Mouse (Mus musculus): ENCODE results near the gene Sae1. TPM values are rescaled to one million over a fixed set of nuclear protein-coding genes. Genes with fewer than 3 reads are reported as not detected.

Gene Sae1
- polyA plus RNA-seq, 1 experiment = 61.0 TPM

DNA sequence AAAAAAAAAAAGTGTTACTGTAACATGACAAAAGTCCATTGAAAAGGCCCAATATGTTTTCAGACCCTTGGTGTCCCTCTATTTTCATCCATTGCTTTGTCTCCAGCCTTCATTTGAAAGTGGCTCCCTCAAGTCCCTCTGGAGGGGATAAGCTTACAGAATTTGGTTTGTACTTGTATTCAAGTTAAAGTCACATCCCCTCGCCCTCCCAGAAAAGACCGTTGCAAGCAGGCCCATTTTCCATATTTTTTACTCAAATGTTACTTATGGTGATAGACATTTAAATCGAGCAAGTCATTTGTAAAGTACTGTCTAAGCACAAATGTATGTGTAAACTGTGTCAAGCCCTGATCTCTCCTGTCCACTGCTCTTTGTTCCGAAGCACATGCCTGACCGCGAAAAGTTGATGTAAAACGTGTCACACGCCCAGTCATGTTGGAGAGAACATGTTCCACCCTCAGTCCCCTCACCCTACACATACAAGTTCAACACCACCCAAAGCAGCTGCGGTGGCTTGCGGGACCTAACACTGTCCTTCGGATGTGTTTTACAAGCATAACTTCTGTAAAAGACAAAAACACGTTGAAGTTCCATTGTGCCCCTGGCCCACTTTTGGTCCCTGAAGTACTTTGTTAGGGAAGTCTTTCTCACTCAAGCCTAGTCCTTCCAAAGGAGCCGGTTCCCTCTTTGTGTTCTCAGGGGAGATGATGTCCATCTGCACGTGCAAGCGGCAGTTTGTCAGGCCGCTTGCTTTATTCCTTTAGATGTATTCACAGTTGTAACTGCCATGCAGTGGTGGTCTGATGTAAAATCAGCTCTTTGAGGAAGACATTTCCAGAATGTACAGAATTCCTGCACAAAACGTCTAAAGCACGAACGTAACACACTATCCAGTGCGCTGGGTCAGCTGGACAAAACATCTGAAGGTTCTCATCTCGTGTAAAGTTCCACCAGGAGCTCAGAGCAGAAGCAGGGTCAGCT lies 15.7 kb upstream of the Sae1 start:
- Histone ChIP-seq H3K36me3 (ENCODE audit: control insufficient read depth, insufficient read depth, low read length) (no peaks in the 10 kb centered on the region), H3K4me1 (replicated peaks; ENCODE audit: control insufficient read depth, insufficient read depth, low read length) (peaks cover 30% of the 10 kb centered on the region), H3K27ac (ENCODE audit: control insufficient read depth, insufficient read depth, low read length) (peak overlapping the region; percentile 69), H3K27me3 (ENCODE audit: control insufficient read depth, insufficient read depth, low read length) (no peaks in the 10 kb centered on the region), H3K4me3 (ENCODE audit: control insufficient read depth, insufficient read depth, low read length) (peak overlapping the region; percentile 47)
- DNase-seq = peak; percentile 40
- no peak for TF ChIP-seq CTCF (IDR thresholded peaks at IDR 0.05; ENCODE audit: borderline replicate concordance, control insufficient read depth, extremely low read depth, insufficient read depth, low read length, poor library complexity)
- no peak for TF ChIP-seq POLR2A (IDR thresholded peaks at IDR 0.05; ENCODE audit: control insufficient read depth, extremely low read depth, insufficient read depth, low read length, poor library complexity)
- WGBS = 10% methylated on average over 21 of the region's 21 CpGs

DNA sequence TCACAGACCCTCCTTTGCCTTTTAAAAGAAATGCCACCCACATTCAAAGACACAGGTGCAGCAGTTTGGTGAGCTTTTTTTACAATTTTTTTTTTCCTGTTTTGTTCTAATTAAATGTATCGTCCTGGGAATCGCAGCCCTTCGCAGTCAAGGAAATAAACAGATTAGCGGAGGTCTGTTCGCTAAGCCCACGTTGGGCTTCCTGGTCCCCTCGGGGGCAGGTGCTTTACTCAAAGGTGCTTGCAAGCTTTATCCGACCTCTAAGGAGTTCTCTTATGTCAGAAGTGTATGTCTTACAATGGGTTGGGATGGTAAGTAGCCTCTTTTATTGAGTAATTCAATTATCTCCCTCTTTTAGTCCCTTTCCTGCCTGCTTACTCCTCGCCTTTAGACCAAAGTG lies 14.8 kb upstream of the Sae1 start:
- no peak for TF ChIP-seq CTCF (IDR thresholded peaks at IDR 0.05; ENCODE audit: borderline replicate concordance, control insufficient read depth, extremely low read depth, insufficient read depth, low read length, poor library complexity)
- no peaks in the 10 kb centered on the region for H3K27me3 ChIP-seq (ENCODE audit: control insufficient read depth, insufficient read depth, low read length)

DNA sequence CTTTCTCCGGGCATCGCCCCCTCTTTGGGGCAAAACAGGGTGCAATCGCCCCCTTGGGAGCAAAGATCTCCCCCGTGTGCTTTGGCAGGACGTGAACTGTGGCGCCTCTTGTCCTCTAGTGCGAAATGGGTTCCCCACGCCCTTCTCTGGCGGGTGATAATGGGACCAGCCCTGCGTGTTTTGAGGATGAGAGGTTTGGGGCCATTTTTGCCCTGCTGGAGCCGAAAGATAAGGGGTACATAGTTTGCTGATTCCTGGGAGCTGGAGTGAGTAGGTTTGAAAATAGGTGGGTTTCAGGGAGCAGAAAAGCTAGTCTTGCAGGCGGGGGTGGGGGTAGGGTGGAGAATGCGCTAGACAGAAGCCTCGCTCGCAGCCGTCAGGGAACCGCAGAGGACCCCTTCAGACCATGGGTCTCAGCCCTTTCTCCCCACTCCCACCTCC lies 14.4 kb upstream of the Sae1 start:
- Histone ChIP-seq H3K27me3 (ENCODE audit: control insufficient read depth, insufficient read depth, low read length) (no peaks in the 10 kb centered on the region), H3K27ac (ENCODE audit: control insufficient read depth, insufficient read depth, low read length) (peak overlapping the region; percentile 92), H3K36me3 (ENCODE audit: control insufficient read depth, insufficient read depth, low read length) (no peaks in the 10 kb centered on the region), H3K4me1 (replicated peaks; ENCODE audit: control insufficient read depth, insufficient read depth, low read length) (peaks cover 30% of the 10 kb centered on the region), H3K4me3 (ENCODE audit: control insufficient read depth, insufficient read depth, low read length) (peak overlapping the region; percentile 78)
- TF ChIP-seq CTCF (IDR thresholded peaks at IDR 0.05; ENCODE audit: borderline replicate concordance, control insufficient read depth, extremely low read depth, insufficient read depth, low read length, poor library complexity) = no peak
- TF ChIP-seq POLR2A (IDR thresholded peaks at IDR 0.05; ENCODE audit: control insufficient read depth, extremely low read depth, insufficient read depth, low read length, poor library complexity) = no peak
- peak; percentile 56 for DNase-seq
- WGBS = 1% methylated on average over 17 of the region's 17 CpGs

More for the DNA sequence above, 14.8 kb upstream of the Sae1 start:
- 1% methylated on average over 9 of the region's 9 CpGs for WGBS
- Histone ChIP-seq H3K36me3 (ENCODE audit: control insufficient read depth, insufficient read depth, low read length) (no peaks in the 10 kb centered on the region), H3K4me3 (ENCODE audit: control insufficient read depth, insufficient read depth, low read length) (peak overlapping the region; percentile 78), H3K4me1 (replicated peaks; ENCODE audit: control insufficient read depth, insufficient read depth, low read length) (peaks cover 30% of the 10 kb centered on the region), H3K27ac (ENCODE audit: control insufficient read depth, insufficient read depth, low read length) (peak overlapping the region; percentile 92)
- peak; percentile 29 for DNase-seq

DNA sequence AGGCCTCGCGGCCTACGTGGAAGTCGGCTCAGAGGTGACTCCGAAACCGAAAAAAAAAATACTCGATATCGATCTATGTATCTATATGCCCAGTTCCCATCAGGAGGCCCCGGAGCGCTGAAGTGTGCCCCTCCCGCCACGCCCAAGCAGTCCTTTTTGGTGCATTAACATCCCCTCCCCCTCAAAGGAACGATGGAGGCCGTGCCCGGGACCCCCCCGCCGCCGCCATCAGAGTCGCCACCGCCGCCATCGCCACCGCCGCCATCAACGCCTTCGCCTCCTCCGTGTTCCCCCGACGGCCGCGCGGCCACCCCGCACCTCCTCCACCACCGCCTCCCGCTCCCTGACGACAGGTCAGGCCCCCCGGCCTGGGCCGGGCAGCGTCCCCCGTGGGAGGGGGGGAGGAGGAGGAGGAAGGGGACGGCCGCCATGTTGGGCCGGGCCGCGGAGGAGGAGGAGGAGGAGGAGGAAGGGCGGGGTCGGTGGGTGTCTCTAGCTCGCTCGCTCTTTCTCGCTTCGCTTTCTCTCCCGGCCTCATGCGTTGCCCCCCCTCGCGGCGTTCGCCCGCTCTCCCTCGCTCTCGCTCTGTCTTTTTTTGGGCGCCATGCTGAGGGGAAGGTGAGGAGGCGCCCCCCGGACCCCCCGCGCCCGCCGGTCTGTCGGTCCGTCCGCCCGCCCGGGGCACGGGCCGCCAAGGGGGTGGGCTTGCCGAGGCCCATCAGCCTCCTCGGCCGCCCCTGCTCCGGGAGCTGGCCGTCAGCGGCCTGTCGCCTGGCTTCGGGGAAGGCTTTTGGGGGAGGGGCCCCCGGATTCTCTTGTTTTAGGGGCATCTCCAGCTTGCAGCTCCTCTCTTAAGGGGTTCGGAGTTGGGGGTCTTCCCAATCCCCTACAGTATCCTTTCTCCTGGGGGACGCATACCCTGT lies 13.3 kb upstream of the Sae1 start, which contains the start of gene Zc3h4:
Gene Zc3h4 (plus strand): TSS at position 222 of the 923 bp plus-strand sequence.
- peak; percentile 87 for TF ChIP-seq POLR2A (IDR thresholded peaks at IDR 0.05; ENCODE audit: control insufficient read depth, extremely low read depth, insufficient read depth, low read length, poor library complexity)
- TF ChIP-seq CTCF (IDR thresholded peaks at IDR 0.05; ENCODE audit: borderline replicate concordance, control insufficient read depth, extremely low read depth, insufficient read depth, low read length, poor library complexity) = peak; percentile 55; the same call in 1 of the 2 replicates
- Histone ChIP-seq H3K36me3 (ENCODE audit: control insufficient read depth, insufficient read depth, low read length) (no peaks in the 10 kb centered on the region), H3K27ac (ENCODE audit: control insufficient read depth, insufficient read depth, low read length) (peak within 1 kb of the TSS; percentile 92), H3K27me3 (ENCODE audit: control insufficient read depth, insufficient read depth, low read length) (no peaks in the 10 kb centered on the region), H3K4me1 (replicated peaks; ENCODE audit: control insufficient read depth, insufficient read depth, low read length) (peaks cover 25% of the 10 kb centered on the region), H3K4me3 (ENCODE audit: control insufficient read depth, insufficient read depth, low read length) (peak within 1 kb of the TSS; percentile 78)
- DNase-seq = peak; percentile 93
- WGBS = under 1% methylated on average over 64 of the region's 85 CpGs

DNA sequence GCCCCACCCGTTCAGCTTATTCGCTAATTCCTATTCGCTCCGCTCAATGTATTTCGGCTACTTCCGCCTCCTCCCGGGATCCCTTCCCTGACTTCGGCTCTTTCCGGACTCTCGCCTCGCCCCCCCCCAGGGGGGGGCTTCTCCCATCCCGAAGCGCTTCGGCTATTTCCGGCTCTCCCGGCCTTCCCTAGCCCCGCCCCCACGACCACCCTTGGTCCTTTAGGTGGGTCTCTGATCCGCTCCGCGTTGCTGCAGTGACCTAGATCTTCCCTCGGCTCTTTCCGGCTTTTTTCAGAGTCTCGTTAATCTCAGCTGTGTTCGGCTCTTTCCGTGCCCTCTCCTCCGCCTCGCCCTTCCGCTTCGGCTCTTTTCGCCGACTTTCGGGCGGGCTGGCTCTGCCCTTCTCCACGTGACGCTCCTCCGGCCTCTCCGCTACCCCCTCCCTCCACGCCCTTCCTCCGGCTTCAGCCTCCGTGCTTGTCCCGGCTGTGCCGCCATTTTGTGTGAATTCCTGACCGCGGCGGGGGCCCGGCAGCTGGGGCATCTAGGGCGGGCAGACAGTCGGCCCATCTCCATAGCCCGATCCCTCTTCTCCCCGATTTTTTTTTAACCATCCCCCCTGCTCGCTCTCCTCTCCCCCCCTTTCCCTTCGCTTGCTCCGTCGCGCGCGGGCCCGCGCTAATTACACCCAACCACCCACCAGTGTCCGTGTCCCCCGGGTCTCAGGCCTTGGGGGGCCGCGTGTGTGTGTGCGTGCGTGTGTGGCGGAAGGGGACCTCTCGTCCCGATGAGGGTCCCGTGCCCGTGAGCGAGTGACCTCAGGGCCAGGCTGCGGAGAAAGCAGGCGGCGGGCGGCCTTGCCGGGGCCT lies 12.4 kb upstream of the Sae1 start:
- no peak for TF ChIP-seq CTCF (IDR thresholded peaks at IDR 0.05; ENCODE audit: borderline replicate concordance, control insufficient read depth, extremely low read depth, insufficient read depth, low read length, poor library complexity)
- TF ChIP-seq POLR2A (IDR thresholded peaks at IDR 0.05; ENCODE audit: control insufficient read depth, extremely low read depth, insufficient read depth, low read length, poor library complexity) = peak; percentile 97
- Histone ChIP-seq H3K4me3 (ENCODE audit: control insufficient read depth, insufficient read depth, low read length) (peak overlapping the region; percentile 78), H3K4me1 (replicated peaks; ENCODE audit: control insufficient read depth, insufficient read depth, low read length) (peaks cover 18% of the 10 kb centered on the region), H3K36me3 (ENCODE audit: control insufficient read depth, insufficient read depth, low read length) (no peaks in the 10 kb centered on the region), H3K27ac (ENCODE audit: control insufficient read depth, insufficient read depth, low read length) (peak overlapping the region; percentile 92), H3K27me3 (ENCODE audit: control insufficient read depth, insufficient read depth, low read length) (no peaks in the 10 kb centered on the region)
- DNase-seq = peak; percentile 99
- WGBS = under 1% methylated on average over 77 of the region's 77 CpGs

All from thymus, adult 2 months (tissue).